Mouse (Mus musculus): ENCODE measurements around the gene Ttc7b.
A peak's percentile ranks its signal among the peaks of the same experiment; 100 is the strongest.

Gene Ttc7b

DNA sequence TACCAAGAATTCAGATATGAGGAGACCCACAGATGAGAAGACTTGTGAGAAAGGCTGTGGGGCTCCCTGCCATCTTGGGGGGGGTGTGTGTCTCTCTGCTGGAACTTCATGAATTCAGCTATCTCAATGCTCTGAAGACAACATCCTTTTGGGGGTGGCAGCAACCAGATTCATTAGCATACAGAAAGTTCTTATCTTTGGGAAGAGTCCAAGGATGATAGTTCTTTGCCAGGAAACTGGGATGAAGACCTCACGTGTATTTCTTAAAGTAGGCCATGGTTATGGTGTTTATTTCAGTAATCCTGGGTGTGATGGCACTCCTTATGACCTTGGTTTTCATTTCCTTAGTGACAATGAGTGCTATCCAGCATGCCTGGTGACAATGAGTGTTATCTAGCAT is 11.1 kb upstream of the Ttc7b start:
- TF ChIP-seq GATA4 (IDR thresholded peaks at IDR 0.05; ENCODE audit: insufficient replicate concordance, low read length), result peak; percentile 95

DNA sequence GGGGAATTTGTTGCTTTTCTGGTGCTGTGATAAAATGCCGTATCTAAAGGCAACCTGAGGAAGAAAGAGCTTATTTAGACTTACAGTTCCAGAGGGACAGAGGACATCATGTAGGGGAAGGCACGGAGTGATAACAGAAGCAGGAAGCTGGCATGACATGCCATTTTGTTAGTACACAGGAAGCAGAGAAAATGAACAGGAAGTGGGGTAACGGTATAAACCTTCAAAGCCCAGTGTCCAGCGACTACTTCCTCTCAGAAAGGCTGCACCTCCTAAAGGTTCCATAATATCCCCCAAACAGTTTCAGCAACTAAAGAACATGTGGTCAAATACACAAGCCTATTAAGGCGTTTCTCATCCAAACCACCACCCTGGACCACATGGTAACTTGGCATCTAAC is 10.2 kb upstream of the Ttc7b start:
- peak; percentile 69; the same call in 1 of the 2 replicates for TF ChIP-seq GATA4 (IDR thresholded peaks at IDR 0.05; ENCODE audit: insufficient replicate concordance, low read length)

DNA sequence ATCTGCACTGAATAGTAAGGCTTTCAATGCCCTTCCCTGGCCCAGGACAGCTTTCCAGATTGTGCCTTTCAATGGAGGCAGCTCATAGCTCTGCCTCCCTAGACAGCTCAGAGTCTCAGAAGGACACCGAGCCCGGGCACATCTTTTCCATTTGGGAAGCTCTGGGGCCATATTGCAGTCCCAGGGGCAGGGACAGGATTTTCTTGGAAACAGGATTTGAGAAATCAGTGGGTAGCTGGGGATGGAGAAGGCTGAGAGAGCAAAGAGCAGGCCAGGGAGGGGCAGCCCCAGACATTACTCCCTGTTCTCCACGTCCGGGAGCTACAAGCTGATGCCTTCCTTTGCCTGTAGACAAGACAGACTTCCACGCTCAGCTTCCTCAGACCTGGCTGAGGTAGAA is 9.0 kb upstream of the Ttc7b start:
- no peak for TF ChIP-seq GATA4 (IDR thresholded peaks at IDR 0.05; ENCODE audit: insufficient replicate concordance, low read length)

DNA sequence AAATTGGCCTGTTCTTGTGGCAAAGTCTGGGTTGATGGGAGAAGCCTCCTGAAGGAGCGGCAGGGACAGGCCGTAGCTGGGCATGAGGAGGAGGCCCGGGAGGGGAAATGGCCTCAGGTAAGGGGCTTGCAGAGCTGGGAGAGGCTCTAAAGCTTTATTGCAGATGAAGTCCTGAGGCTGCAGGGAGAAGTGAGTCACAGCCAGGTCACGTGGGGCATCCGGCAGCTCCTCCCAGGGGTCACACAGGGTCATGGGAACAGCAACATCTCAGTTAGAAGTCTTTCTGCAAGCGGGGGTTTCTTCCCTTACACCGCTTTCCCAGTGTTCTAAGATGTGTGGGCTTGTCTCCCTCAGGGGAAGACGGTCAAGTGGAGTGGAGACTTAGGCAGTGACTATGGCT is 8.5 kb upstream of the Ttc7b start:
- TF ChIP-seq GATA4 (IDR thresholded peaks at IDR 0.05; ENCODE audit: insufficient replicate concordance, low read length), result no peak

DNA sequence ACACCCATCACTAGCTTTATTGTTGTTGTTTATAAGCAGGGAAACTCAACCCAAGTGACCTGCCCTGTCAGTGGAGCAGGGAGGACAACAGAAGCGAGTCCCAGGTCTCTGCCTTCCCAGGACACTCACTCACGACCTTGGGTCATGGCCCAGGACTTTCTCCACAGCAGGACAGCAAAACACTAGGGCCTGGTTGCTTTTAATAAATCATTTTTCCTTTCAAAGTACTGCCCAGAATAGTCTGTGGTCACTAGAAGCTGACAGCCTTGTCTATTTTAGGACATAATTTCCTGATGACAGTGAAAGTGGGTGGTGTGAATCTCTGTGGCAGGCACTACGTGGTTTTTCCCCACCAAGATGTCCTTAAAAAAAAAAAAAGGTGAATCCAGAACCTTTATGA is 7.6 kb upstream of the Ttc7b start:
- no peak for TF ChIP-seq GATA4 (IDR thresholded peaks at IDR 0.05; ENCODE audit: insufficient replicate concordance, low read length)

DNA sequence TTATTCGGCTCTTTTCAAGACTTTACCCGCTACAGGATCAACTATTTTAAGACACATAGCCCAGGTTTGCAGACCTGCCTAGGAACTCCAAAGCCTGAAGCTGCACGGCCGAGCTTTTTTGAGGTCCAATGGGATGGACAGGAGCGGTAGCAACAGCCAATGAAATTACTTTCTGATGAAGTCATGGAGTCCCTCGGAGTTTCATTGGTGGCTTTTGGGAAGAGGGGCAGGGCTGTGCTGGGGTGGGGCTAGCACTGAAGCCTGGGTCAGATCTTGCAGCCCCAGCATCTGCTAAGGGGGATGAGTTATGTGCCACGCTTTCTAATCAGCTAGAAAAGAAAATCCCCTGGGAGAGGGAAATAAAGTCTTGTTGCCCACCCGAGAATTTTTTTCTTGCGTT is 7.1 kb upstream of the Ttc7b start:
- no peak for TF ChIP-seq GATA4 (IDR thresholded peaks at IDR 0.05; ENCODE audit: insufficient replicate concordance, low read length)

DNA sequence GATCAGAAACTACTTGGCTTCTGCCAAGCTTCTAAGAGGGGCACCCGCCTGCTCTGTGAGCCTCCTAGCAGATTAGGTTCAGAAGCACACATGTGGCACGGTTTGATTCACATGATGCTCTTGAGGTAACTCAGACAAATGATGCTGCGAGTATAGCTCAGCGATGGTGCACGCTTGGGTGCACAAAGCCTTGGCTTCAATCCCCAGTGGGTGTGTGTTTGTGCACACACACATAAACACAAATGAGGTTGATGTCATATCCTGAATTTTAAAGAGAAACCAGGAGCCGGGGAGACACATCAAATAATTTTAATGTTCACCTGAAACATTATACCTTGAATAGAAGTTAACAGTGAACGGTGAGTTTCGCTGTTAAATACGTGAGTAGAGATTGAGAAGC is 6.6 kb upstream of the Ttc7b start:
- no peak for TF ChIP-seq GATA4 (IDR thresholded peaks at IDR 0.05; ENCODE audit: insufficient replicate concordance, low read length)

DNA sequence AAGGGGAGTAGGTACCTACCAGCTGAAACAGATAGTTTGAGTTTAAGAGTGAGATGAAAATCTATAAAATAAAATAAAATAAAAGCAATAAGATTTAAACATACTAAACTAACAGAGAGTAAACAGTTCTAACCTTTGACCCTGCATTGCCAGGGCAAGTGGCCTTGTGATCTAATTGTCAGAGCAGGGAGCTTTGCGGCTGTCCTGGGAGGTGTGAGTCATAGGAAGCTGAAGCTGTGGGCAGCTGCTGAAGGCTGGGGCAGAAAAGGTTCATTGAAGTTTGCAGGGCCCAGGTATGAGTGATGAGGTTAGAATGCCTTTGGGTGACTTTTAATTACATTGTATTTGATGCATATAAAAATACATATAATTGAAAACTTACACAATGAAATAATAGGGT is 5.3 kb upstream of the Ttc7b start:
- TF ChIP-seq GATA4 (IDR thresholded peaks at IDR 0.05; ENCODE audit: insufficient replicate concordance, low read length), result no peak

DNA sequence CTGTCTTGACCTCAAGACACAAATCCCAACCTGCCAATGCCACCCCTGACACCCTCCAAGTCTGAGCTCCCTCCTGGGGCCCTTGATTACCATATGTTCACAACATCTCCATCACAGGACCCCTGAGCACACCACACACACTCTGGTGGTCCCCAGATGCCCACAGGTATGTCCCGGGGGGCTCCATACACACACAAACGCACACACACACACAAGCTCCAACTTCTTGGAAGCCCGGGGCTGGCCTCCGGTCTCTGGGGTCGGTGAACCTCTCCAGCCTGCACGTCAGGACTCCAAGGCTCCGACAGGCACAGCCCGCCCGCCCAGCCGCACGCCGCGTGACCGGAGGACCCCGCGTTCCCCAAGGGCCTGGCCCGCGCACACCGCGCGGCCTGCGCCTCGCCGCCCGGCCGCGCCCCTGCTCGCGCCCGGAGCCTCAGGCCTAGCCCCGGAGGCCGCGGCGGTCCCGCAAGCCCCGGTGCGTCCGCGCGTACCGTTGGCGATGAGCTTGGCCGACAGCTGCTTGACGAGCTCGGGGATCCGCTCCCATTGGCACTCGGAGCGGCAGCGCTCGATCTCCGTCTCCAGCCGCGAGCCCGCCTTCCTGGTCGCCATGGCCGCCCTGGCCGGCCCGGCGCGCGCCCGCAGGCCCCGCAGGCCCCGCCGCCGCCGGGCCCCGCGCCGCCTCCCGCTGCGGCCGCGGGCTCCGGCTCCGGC is 391 bp downstream of the Ttc7b start:
- TF ChIP-seq GATA4 (IDR thresholded peaks at IDR 0.05; ENCODE audit: insufficient replicate concordance, low read length), result no peak

DNA sequence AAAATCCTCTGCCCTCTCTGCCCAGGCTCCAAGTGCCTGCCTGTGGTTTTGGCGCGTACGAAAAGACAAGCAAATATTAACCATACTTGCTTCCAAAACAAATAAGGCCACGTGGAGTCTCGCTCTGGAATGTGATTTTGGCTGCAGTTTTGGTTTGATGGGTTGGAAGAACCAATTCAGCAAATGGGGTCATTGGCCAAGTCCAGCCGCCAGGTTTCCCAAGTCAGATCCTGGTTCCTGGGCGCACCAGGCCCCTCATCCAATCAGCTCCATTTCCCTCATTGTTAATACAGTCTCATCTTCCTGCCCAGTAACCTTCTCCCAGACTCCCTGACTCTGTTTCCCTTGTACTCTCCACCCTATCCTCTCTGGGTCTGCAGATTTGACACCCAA is 946 bp downstream of the Ttc7b start:
- TF ChIP-seq GATA4 (IDR thresholded peaks at IDR 0.05; ENCODE audit: insufficient replicate concordance, low read length), result no peak

DNA sequence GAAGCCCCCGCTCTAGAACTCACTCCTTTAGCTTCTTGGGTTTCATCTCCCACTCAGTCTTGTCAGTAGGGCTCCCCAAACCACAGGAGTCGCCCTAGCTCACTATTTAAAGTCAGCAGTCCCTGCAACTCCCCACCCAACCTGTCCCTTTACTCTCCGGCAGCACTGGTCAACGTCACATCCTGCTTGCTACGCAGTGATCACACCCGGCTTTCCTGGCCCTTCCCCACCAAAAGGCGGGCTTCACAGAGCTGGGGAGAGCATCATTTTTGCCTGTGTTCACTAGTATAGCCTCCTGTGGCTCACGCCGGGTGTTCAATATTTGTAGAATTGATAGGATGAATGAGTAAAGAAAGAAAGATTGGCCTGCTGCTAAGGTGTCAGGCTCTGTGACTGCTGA is 3.3 kb downstream of the Ttc7b start:
- TF ChIP-seq GATA4 (IDR thresholded peaks at IDR 0.05; ENCODE audit: insufficient replicate concordance, low read length), result no peak

DNA sequence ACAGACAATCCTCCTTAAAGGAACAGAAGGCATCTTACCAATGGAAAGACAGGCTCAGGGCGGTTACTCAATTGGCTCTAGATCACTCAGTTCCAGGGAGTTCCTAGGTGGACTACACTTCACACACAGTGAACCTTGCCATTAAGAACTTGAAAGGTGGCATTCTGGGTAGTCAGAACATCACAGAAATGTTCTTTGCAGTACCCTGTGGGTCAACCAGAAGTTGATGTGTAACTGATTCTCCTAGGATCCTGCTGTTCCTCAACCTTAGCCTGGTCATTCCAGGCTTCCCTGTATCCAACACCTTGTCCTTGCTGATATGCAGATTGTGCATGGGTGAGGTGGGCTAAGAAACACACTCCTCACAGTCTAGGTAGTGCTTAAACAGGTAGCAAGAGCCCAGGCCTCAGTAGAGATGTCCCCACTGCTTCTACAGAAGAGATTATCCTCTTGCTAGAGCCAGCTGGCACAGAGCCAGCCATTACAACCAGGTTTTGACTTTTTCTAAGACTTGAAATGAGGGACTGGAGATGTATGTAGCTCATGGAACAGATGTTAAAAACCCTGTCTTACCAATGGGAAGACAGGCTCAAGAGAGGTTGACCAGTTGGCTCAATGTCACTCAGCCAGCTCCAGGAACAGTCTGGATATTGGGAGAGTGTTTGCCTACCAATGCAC is 4.3 kb downstream of the Ttc7b start:
- no peak for TF ChIP-seq GATA4 (IDR thresholded peaks at IDR 0.05; ENCODE audit: insufficient replicate concordance, low read length)

DNA sequence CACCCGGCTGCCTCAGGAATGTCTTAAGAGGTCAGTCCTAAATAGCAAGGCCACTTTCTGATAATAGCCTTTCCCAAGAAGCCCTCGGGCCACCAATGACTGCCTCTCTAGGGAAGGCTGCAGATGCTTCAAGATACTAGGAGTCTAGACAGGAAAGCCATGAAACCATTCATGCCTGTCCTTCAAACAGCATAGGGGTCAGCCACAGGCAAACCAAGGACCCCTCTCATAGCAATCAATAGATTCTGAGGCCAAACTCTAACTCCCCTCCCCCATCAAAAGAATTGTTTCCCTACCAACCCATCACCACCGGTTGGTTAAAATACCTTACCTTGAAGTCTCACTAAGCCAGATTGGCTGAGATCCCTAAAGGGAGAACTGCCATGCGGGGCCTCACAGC is 5.1 kb downstream of the Ttc7b start:
- TF ChIP-seq GATA4 (IDR thresholded peaks at IDR 0.05; ENCODE audit: insufficient replicate concordance, low read length), result no peak

DNA sequence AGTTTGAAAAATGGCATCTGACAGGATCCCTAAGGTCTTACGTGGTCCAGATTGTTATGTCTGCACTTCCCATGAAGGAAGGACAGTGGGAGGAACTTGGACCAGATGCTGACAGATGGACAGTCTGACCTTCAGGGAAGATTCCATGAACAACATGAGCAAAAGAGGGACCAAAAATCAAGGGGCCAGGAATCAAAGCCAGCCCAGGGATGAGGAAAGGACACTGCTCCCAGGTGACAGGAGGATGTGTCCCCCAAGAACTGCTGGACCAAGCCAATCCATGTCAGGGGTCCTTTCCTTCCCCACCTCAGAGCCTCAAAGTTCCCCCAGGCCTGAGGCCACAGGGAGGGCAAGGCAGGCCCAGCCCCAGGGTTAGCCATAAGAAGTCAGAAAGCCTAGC is 6.0 kb downstream of the Ttc7b start:
- no peak for TF ChIP-seq GATA4 (IDR thresholded peaks at IDR 0.05; ENCODE audit: insufficient replicate concordance, low read length)

DNA sequence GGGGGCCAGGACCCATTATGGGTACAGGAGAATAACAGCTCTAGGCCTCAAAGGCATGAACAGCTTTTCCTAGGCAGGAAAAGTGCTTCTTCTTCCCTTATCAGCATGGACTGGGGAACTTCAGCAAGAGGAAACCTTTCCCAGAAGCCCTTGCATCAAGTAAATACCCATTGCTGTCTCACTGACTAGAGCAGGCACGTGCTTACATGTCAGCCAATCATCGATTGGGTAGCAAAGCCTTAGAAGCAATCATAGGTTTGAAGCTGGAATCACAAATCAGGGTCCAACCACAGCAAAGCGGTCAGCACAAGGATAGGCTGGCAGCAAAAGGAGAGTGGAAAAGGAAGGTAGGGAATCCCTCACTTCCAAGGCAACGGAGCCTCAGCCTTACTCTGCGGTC is 7.5 kb downstream of the Ttc7b start:
- TF ChIP-seq GATA4 (IDR thresholded peaks at IDR 0.05; ENCODE audit: insufficient replicate concordance, low read length), result no peak

DNA sequence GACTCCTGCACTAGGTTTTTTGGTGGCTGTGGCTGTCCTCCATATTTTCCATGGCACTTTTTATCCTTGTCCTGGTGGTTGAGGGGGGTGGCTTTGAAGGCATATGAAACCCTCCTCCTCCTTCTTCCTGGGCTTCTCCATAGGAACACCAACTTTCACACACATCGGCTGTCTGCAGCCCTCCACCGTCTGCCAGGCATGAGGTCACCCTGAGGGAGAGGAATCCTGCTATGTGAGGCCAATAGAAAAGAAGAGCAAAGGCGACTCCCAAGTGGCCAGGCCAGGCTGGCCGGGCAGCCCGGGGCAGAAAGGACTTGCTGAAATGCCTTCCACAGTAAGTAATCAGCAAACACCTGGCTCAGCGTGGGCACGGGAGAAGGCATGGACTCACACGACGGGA is 8.0 kb downstream of the Ttc7b start:
- TF ChIP-seq GATA4 (IDR thresholded peaks at IDR 0.05; ENCODE audit: insufficient replicate concordance, low read length), result no peak
